9 mouse cellular contexts compared by ENCODE assay signal in genomic region chr12:117756010-117756409, GRCm38 (mm10). TPM values are rescaled to one million over a fixed set of nuclear protein-coding genes. Genes with fewer than 3 reads are reported as not detected.
A peak's percentile ranks its signal among the peaks of the same experiment; 100 is the strongest.
DNase-seq lines count a peak whose midpoint lies in the region; ATAC-seq lines count a peak whose summit lies in the region.
"Had no signal": no experiment of that assay in that cellular context is flagged by ENCODE, and none has a peak within 500 bp of the region (broad histone marks: within the 10 kb centered on the region; RNA-seq: fewer than 3 reads in every experiment).

No protein-coding gene starts in this region.

- DNase-seq in liver: peak; percentile 15
- DNase-seq in liver, embryonic 11.5 days (ENCODE audit: low spot score): no peak
- peak; percentile 38 for DNase-seq in thymus, postnatal 25 days
- no peak for DNase-seq in left cerebral cortex, adult 18-20 months (ENCODE audit: low spot score in 2 of 2)
- no peak for DNase-seq in cerebellum, adult 8-10 months
- no peak for DNase-seq in Muller cell, postnatal 12 days (ENCODE audit: inconsistent ontology term)

- 43% methylated on average over 7 of the region's 7 CpGs for WGBS in liver, embryonic 12.5 days (ENCODE audit: insufficient replicate concordance)
- WGBS in heart, embryonic 12.5 days: 37% methylated on average over 7 of the region's 7 CpGs
- 57% methylated on average over 7 of the region's 7 CpGs for WGBS in liver, embryonic 11.5 days

- H3K27me3 ChIP-seq in liver, embryonic 12.5 days (replicated peaks): no peaks in the 10 kb centered on the region
- H3K27me3 ChIP-seq in heart, embryonic 12.5 days (replicated peaks): no peaks in the 10 kb centered on the region
- no peaks in the 10 kb centered on the region for H3K27me3 ChIP-seq in liver, embryonic 11.5 days (replicated peaks; ENCODE audit: control insufficient read depth, insufficient read depth, low read length)
- H3K27me3 ChIP-seq: midbrain, embryonic 15.5 days had no signal

- H3K27ac ChIP-seq in liver, embryonic 12.5 days: no peak overlapping the region
- H3K27ac ChIP-seq in heart, embryonic 12.5 days (ENCODE audit: poor library complexity, severe bottlenecking): peak overlapping the region; percentile 65
- no peak overlapping the region for H3K27ac ChIP-seq in liver, embryonic 11.5 days (ENCODE audit: low read depth, low read length)
- H3K27ac ChIP-seq: midbrain, embryonic 15.5 days had no signal

- no peak overlapping the region for H3K4me2 ChIP-seq in liver, embryonic 12.5 days
- H3K4me2 ChIP-seq in heart, embryonic 12.5 days: no peak overlapping the region
- no peak overlapping the region for H3K4me2 ChIP-seq in liver, embryonic 11.5 days
- H3K4me2 ChIP-seq: midbrain, embryonic 15.5 days had no signal

- H3K9me3 ChIP-seq in liver, embryonic 12.5 days (replicated peaks): no peaks in the 10 kb centered on the region
- no peaks in the 10 kb centered on the region for H3K9me3 ChIP-seq in heart, embryonic 12.5 days (replicated peaks)
- H3K9me3 ChIP-seq in liver, embryonic 11.5 days (ENCODE audit: control insufficient read depth, low read length): no peaks in the 10 kb centered on the region
- H3K9me3 ChIP-seq: midbrain, embryonic 15.5 days had no signal

- no peak for ATAC-seq in liver, embryonic 12.5 days
- 0 out of 2 replicates have a peak, but pooled peaks have one; percentile 40 for ATAC-seq in heart, embryonic 12.5 days (ENCODE audit: insufficient number of reproducible peaks, low FRiP score)
- peak; percentile 22; the same call in 1 of the 2 replicates for ATAC-seq in liver, embryonic 11.5 days (replicated peaks; ENCODE audit: low FRiP score)
- ATAC-seq: midbrain, embryonic 15.5 days had no signal

- no peaks in the 10 kb centered on the region for H3K36me3 ChIP-seq in liver, embryonic 12.5 days
- peaks cover 17% of the 10 kb centered on the region; the same call in 1 of the 2 replicates for H3K36me3 ChIP-seq in heart, embryonic 12.5 days
- no peaks in the 10 kb centered on the region for H3K36me3 ChIP-seq in liver, embryonic 11.5 days (ENCODE audit: control insufficient read depth, insufficient read depth, low read length)
- H3K36me3 ChIP-seq: midbrain, embryonic 15.5 days had no signal

- H3K4me3 ChIP-seq in liver, embryonic 12.5 days: no peak overlapping the region
- H3K4me3 ChIP-seq in heart, embryonic 12.5 days: no peak overlapping the region
- no peak overlapping the region for H3K4me3 ChIP-seq in liver, embryonic 11.5 days (ENCODE audit: low read depth, low read length)
- H3K4me3 ChIP-seq: midbrain, embryonic 15.5 days had no signal

- H3K4me1 ChIP-seq in liver, embryonic 12.5 days: no peaks in the 10 kb centered on the region
- peaks cover 37% of the 10 kb centered on the region for H3K4me1 ChIP-seq in heart, embryonic 12.5 days (replicated peaks)
- 0 out of 2 replicates have a peak, but pooled peaks cover 2% of the 10 kb centered on the region for H3K4me1 ChIP-seq in liver, embryonic 11.5 days (replicated peaks; ENCODE audit: control insufficient read depth, insufficient read depth, low read length)

- H3K9ac ChIP-seq in liver, embryonic 12.5 days: no peak overlapping the region
- H3K9ac ChIP-seq in heart, embryonic 12.5 days: peak overlapping the region; percentile 9; the same call in 1 of the 2 replicates
- H3K9ac ChIP-seq in liver, embryonic 11.5 days (ENCODE audit: low read depth, low read length): no peak overlapping the region
- H3K9ac ChIP-seq: midbrain, embryonic 15.5 days had no signal

RNA-seq across cellular contexts. Expression of gene Cdca7l, which starts 48.1 kb away (rescaled TPM):
- polyA plus RNA-seq in liver, embryonic 12.5 days (2016; fragmentation: Nextera tagmentation; extraction: Ambion mirVana): 34.8 and 35.2 TPM in 2 replicates
- 18.7 and 20.3 TPM in 2 replicates for polyA plus RNA-seq in heart, embryonic 12.5 days (2016; fragmentation: Nextera tagmentation; extraction: Ambion mirVana)
- 48.3 and 54.9 TPM in 2 replicates for polyA plus RNA-seq in liver, embryonic 11.5 days (2014; fragmentation: Nextera tagmentation; extraction: Ambion mirVana)
- under 1 TPM; 0.35 to 0.37 TPM for total RNA-seq in left cerebral cortex, adult 18-20 months (2021)

Comparison
In these comparisons a context has a peak if more than half of its experiments do, and no peak if none do; other contexts are left out.
1. DNase-seq: peak in liver (single experiment) and thymus, postnatal 25 days (single experiment); none in liver, embryonic 11.5 days (single experiment), left cerebral cortex, adult 18-20 months (0 of 2), cerebellum, adult 8-10 months (single experiment) and Muller cell, postnatal 12 days (single experiment).